Mouse (Mus musculus) ovary, adult 18-20 months (tissue): ENCODE results near the gene Rcan1.
"Not testable (repeated sequence)": the region's sequence is repeated elsewhere in the genome, so short reads cannot be mapped to it uniquely, and the experiment has no call there.

ENCODE experiments used
- DNase-seq: peaks from one replicate; pipeline ENCODE4 v3.0.0; 2022; ENCODE audit warnings: low spot score, mixed read lengths

Gene Rcan1

GRCm38 (mm10) chr16:92470706-92471105 is at the start of gene Rcan1:
Gene Rcan1 (minus strand): TSS chr16:92470867.
- no peak for DNase-seq

- no peak for DNase-seq
These were observed 49.3 kb upstream of the Rcan1 start for GRCm38 (mm10) chr16:92519820-92520492.

- no peak for DNase-seq
These were observed 48.1 kb upstream of the Rcan1 start for GRCm38 (mm10) chr16:92518718-92519117.

DNA sequence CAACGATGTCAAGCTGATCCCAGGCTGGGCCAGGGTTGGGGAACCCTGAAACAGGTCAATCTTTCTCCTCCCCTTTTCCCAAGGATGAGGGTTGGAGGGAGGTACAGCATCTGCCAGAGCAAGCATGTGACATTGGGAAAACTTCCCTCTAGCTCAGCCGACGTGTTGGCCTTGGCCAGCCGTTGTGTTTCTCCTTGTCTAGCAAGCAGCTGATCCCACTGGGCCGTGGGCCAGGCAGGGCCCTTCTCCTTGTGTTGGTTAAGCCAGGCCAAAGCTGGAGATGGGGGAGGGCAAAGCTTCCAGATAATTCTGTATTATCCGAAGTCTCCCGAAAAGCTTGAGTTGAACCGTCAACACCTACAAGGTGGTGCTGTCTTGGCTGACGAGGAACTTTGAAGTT is 45.5 kb upstream of the Rcan1 start:
- peak; percentile 84 for DNase-seq

GRCm38 (mm10) chr16:92514896-92515295 is 44.2 kb upstream of the Rcan1 start:
- not testable (repeated sequence) for DNase-seq

DNA sequence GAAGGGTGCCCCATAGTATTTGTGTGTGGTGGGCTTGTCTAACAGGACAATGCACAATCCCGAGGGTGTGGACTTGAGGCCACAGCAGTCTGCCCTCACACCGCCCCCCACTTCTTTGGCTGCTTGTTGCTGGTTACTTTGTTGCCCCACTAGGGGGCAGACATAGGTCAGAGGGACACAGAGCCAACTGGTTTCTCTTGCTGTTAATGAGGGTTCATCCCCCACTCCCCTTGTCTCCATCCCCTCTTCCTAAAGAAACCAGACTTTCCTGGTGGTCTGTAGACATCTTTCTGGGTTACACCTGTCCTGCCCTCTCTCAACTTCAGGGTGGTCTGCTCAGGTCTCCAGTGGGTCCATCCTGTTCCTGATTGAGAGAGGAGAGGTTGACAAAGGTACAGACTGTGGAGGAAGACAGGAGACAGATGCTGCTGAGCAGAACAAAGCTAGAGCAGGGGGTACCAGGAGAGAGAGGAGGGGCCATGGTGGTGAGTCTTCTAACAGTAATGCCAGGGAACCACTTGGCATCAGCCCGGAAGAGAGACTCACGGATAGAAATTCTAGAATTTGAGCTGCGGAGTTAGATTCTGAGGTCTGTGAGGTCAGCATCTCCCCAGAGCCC is 41.2 kb upstream of the Rcan1 start:
- DNase-seq, result no peak

DNA sequence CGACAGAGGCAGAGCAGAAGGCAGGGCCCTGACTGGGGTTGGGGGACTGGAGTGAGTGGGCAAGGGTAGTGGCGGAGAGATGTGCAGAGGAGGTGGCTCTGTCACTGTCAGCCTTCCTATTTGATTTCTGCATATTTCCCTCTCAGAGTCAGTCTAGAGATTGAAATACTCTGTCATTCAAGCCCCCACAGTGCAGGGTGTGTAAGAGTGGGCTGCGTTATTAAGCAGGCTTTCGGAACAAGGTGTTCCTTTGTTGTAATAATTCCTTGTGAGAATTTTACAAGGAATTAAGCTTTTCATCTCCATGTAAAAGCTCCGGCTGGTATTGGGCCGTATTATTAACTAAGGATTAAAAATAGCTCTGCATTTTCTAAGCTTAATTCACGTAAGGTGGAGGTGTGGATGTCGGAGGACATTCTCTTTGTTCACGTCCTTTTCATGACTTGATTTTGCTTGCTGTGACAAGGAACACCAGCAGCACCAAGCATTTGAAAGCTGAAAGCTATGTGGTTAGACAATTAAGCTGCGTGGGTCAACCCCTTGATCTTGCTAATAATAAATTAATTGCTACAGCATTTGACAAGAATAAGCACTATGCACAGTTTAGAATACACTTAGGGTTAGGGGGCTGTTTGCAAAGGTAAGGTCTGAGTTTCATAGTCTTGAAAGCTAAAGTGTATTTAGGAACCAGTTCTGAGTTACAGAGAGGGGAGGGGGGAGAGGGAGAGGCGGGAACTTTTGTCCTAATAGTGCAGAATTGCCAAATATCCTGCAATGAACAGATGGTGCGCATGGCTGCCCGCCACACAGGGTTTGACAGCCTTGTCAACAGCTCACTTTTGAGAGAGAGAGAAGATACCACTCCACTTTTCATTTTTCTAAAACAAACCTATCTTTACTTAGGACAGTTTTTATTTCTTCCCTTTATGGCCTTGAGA is 40.4 kb upstream of the Rcan1 start:
- no peak for DNase-seq

DNA sequence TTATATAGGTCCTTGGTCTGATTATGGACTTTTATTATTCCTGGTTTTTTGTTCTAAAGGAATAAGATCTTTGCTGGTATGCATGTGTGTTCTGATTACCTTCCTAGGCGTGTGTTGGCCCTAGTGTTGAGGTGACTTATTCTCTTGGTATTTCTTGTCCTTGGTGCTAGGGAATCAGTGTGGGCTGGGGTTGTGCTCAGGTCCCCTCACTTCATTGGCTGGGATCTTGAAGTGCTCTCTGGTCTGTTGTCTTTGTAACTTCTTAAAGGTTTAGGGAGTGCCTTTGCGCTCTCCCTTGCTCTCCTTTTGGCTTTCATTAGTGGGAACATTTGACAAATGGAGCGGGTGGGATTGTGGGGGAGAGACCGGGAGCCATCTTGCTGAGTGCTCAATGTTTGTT is 36.9 kb upstream of the Rcan1 start:
- DNase-seq, result no peak

DNA sequence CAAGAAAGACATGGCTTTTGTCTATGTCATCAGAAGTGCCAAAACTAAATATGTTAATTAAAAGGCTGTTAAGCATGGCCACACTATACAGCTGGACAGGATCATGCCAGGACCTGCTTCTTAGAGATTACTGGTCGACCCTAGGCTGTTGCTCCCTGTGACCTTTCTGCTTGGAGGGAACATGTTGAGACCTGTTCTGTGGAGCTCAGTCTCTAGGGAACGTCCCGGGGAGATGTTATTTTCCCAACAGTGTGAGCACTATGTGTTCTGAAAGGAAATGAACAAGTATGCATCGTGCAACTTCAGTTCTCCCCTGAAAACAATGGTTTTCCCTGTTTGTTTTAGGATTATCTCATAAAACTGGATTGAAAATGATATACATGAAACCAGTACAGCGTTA is 32.4 kb upstream of the Rcan1 start:
- no peak for DNase-seq

DNA sequence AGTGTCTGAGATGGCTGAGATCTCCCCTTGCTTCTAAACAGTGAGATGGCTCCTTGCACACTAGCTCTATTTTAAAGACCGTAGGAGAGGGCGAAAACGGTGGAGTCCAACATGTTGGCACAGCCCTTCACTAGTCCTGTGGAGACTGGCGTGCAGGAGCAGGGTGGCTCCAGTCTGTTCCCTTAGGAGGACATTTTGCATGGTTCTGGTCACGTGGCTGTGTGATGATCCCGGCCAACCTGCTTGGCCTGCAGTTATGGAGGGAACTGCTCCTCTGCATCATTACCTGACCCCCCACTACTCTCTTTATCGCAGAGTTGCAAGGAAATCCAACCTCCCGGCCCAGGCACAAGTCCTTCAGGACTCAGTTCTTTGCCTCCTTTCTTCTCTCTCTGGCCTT is 29.9 kb upstream of the Rcan1 start:
- no peak for DNase-seq

DNA sequence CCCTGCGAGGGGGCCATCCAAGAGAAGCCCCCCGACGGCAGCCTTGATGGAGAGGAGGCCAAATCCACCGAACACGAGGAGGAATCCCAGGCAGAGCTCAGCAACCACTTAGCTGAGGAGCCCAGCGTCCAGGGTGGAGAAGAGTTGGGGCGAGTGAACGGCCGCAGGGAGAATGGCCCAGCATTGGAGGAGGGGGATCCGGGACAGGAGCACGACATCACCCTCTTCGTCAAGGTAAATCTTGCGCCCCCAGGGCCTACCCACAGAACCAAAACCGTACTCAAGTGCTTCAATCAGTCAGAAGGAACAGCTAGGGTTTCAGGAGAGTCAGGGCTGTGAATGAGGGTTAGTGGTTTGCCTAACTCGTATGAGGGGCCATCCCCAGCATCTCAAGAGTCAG is 28.7 kb upstream of the Rcan1 start:
- DNase-seq, result no peak

GRCm38 (mm10) chr16:92498589-92498981 is 27.9 kb upstream of the Rcan1 start:
- DNase-seq, result no peak

DNA sequence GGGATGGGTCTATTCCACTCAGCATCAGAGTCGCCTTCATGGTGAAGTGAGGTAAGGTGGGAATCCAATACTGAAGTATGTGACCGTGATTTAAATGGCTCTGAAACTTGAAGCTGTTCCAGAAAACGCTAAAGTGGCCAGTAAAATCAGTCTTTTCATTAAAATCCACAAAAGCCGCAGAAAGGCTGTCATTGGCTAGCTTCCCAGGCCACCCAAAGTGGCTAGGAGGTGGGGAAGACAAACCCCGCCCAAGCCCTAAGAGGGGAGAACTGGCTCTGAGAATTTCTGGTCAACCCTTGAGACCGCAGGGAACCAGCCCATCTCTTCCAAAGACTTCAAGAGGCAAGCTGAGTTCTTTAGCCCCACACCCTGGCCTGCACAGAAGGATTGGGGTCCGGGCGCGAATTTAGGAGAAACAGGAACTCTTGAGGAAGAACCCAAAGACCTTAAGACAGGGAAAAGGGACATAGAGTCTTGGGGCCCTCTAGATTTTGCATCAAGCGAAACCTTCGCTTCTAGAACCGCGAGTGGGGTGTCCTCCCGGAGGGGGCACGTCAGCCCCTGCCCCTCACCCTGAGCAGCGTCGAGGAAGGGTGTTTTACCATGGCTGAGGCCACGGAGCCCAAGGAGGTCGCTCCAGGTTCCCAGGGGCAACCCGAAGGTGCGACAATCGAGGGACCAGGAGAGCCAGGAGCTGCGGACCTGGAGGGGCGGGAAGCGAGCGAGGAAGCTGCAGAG is 27.4 kb upstream of the Rcan1 start:
- no peak for DNase-seq

DNA sequence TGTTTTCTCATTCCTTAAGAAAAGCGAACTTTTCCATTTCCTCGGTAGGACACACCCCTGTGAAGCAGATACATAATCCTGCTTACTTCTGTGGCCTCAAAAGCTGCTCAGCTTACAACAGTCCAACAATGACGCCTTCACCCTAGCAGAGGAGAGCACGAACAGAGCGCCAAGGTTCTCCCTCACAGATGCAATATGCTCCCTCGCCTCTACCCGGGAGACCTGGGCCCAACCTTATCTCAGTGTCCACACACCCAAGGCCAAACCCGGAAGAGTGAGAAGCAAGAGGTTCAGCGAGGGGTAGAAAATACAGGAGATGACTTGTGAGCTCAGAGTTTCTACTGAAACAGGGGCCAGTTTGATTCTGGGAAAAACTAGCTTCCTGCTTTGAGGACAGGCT is 18.7 kb upstream of the Rcan1 start:
- DNase-seq, result no peak

GRCm38 (mm10) chr16:92488456-92488855 is 17.8 kb upstream of the Rcan1 start:
- no peak for DNase-seq

- DNase-seq, result no peak
These were observed 16.8 kb upstream of the Rcan1 start for GRCm38 (mm10) chr16:92487489-92487888.

DNA sequence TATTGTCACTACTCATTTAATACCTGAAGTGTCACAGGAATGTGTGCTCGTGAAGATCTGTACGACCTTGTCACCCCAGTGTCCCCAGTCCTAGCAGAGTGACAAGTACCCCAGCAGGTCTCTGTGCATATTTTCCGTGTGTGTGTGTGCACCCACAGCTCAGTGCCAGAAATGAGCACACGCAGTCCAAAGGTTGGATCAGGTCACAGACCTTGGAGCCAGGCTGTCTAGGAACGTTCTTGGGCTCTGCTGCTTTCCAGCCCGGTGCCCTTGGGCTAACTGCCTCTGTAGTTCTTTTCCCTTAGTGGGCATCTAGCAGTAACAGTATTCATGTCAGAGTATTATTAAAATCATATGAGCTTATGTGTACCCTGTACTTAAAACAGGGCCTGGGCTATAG is 16.4 kb upstream of the Rcan1 start:
- no peak for DNase-seq

- no peak for DNase-seq
These were observed 14.8 kb upstream of the Rcan1 start, which contains the start of gene Clic6 for GRCm38 (mm10) chr16:92485436-92485835. Gene Clic6 (plus strand): TSS chr16:92485736.

- no peak for DNase-seq
These were observed 8.0 kb upstream of the Rcan1 start for GRCm38 (mm10) chr16:92478561-92479150.

- no peak for DNase-seq
These were observed 4.6 kb upstream of the Rcan1 start for GRCm38 (mm10) chr16:92475093-92475860.

GRCm38 (mm10) chr16:92472898-92473297 is 2.2 kb upstream of the Rcan1 start:
- DNase-seq, result no peak
